Mouse (Mus musculus) brown adipose tissue, adult 24 weeks (tissue): ENCODE data around the gene Clns1a. TPM values are rescaled to one million over a fixed set of nuclear protein-coding genes. Genes with fewer than 3 reads are reported as not detected.

ENCODE experiments used
- H3K27ac ChIP-seq: fragments of 200-500 bp; replicated peaks from 2 replicates; pipeline ENCODE4 v1.5.1; 2012; ENCODE audit warnings: low read depth, mild to moderate bottlenecking, low read length
- H3K4me1 ChIP-seq: fragments of 200-500 bp; 2 replicates; pipeline ENCODE4 v1.6.1; 2012; ENCODE audit warnings: low read length, mixed read lengths; ENCODE audit not compliant: control insufficient read depth, insufficient read depth, insufficient read length
- H3K4me3 ChIP-seq: fragments of 200-500 bp; 2 replicates; pipeline ENCODE4 v1.5.1; 2012; ENCODE audit warnings: low read depth, mild to moderate bottlenecking, low read length, moderate library complexity; ENCODE audit not compliant: insufficient read depth
- polyA plus RNA-seq: library from polyadenylated mRNA; stranded (reverse); fragments of >200 nt; gene quantifications from 2 replicates; pipeline ENCODE4 v1.2.4, GENCODE M21; 2012; ENCODE audit not compliant: missing spikeins, insufficient read depth, insufficient read length

Gene Clns1a
- polyA plus RNA-seq, 1 experiment, result 35.8 TPM

DNA sequence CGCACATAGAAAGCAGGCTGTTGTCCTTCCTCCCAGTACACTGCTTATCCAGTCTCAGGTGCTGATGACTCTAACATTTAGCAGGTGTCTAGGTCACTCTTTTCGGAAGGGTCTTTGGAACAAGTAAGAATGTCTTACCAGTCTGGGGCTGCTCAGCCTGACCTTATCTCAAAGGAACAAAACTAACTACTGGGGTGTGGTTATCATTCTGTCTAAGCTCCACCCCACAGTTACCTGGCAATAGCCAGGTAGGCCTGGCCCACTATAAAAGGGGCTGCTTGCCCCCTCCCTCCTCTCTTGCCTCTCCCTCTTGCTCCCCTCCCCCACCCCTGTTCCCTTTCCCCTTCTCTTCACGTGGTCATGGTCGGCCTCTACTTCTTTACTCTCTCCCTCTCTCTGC, 72.6 kb downstream of the Clns1a start:
- no peak overlapping the region for H3K27ac ChIP-seq
- H3K4me3 ChIP-seq, result no peak overlapping the region
- no peaks in the 10 kb centered on the region for H3K4me1 ChIP-seq

Other genes with a start within 250 kb of the Clns1a start
- gene Kctd14, start 245.3 kb upstream of the Clns1a start, polyA plus RNA-seq, result 0.67 and 2.2 TPM in 2 replicates
- 18.9 and 20.0 TPM in 2 replicates for gene Ints4, start 215.7 kb upstream of the Clns1a start, polyA plus RNA-seq
- gene Aamdc, start 117.1 kb upstream of the Clns1a start, polyA plus RNA-seq, result 144 and 173 TPM in 2 replicates
- 9.0 and 9.5 TPM in 2 replicates for gene Rsf1, start 116.7 kb upstream of the Clns1a start, polyA plus RNA-seq
- gene Aqp11, start 41.7 kb downstream of the Clns1a start, polyA plus RNA-seq, result 3.3 and 4.6 TPM in 2 replicates
- 1.6 and 1.9 TPM in 2 replicates for gene Pak1, start 91.9 kb downstream of the Clns1a start, polyA plus RNA-seq
- not detected in 2 replicates for gene Gdpd4, start 223.3 kb downstream of the Clns1a start, polyA plus RNA-seq